Mouse (Mus musculus): ENCODE results near the gene Gpld1. TPM values are rescaled to one million over a fixed set of nuclear protein-coding genes. Genes with fewer than 3 reads are reported as not detected.

The Gpld1 gene
- total RNA-seq (2022) = 1 to 10 TPM; 1.7 to 2.7 (median 2.3) TPM

DNA sequence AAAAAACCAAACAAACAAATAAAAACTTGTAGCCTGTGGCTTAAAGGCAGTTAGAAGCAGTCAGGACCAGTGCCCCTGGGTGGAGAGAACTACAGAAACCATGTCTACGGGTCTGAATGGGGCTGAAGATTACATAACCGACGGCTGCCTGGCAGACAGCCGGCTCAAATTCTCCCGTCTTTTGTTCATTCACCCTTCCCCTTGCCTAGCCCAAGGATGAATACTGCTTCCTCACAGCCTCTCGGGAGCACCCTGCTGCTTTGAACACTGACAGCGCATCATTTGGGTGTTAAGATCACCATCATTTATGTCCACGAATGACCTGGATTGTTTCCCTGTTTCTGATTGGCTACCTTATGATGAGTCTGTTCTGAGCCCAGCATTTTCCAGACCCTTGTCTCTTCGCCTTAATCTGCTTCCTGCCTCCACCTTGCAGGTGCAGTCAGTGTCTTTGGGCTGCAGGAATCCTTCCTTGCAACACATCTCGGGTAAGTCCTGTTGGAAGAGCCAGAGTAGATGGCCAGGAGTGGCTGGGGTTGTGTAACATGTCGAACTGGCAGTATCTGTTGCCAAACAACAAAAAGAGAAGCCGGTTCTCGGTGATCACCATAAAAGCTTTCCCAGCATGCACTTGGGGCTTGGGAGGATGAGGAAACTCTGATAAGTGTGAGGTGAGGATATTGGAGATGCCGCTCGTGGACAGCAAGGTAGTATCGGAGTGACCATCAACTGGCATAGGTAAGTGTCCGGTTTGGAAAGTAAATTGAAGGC is at the start of gene Gpld1:
TSS of gene Gpld1 (plus strand) at position 641 of the 771 bp plus-strand sequence.
- DNase-seq (ENCODE audit: low spot score) = no peak

DNA sequence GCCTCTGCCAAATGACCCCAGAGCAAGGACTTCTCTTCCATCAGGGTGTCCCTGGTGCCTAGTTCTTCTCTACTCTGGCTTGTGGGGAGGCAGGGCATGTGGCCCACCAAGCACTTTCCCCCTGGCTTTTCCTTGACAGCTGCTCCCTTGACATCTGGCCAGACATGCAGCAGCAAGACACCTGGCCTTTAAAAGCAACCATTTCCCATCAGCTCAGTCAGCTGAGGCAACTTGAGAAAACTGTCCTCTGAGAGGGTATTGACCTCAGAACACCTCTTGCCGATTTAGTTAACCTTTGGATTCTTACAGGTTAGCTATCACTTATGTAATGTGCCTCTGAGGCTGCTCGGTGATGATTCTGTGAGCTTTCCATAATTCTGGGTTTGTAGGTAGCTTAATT is 49.1 kb upstream of the Gpld1 start:
- DNase-seq (ENCODE audit: low spot score) = no peak

DNA sequence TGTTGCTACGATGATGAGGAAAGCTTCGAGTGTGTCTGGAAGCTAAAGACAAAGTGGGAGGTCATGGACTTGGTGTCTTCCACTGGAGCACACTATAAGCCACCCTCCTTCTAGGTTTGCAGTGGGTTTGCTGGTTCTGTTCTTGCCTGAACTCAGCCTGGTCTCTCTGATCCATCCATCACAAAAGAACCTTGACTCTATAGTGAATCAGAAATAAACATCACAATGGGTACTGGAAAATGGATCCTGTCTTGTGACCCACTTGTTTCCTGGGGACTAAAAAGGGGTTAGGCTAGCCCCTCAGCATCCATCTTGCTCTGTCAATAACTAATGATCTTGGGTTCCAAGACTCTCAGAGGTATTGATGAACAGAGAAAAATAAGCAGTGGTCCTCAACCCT is 41.0 kb upstream of the Gpld1 start:
- DNase-seq (ENCODE audit: low spot score) = no peak

DNA sequence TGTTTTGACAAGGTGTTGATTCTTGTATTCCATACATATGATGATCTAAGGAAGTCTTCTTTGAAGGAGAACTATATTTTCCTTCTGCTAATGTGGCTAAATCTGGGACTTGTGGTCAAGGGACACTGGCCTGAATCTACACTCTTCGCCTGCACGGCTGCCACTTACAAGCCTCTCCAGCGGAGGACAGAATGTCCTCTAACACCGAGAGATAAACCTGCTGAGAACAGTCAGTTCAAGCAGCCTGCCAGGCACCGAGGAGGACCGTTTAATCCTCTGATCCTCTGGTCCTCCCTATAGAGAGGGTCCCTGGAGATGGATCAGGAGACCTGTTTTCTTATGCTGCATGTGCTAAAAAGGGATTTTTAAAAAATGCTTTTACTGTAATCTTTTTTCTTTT is 39.5 kb upstream of the Gpld1 start:
- DNase-seq (ENCODE audit: low spot score) = peak; percentile 54

DNA sequence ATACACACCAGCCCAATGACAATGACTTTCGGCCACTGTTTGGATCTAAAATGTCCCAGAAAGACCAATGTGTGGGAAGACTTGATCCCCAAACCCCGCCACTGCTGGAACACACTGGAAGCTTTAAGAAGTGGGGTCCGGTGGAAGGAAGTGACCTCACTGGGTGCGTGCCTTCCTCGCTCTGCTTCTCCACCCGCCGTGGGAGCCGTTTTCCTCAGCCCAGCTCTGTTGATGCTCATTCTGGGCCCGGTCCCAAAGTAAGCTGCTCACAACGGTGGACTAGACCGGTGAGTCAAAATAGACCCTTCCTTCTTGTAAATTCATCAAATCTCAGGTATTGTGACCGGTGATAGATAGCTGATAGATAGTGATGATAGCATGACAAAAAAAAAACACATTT is 37.5 kb upstream of the Gpld1 start:
- no peak for DNase-seq (ENCODE audit: low spot score)

DNA sequence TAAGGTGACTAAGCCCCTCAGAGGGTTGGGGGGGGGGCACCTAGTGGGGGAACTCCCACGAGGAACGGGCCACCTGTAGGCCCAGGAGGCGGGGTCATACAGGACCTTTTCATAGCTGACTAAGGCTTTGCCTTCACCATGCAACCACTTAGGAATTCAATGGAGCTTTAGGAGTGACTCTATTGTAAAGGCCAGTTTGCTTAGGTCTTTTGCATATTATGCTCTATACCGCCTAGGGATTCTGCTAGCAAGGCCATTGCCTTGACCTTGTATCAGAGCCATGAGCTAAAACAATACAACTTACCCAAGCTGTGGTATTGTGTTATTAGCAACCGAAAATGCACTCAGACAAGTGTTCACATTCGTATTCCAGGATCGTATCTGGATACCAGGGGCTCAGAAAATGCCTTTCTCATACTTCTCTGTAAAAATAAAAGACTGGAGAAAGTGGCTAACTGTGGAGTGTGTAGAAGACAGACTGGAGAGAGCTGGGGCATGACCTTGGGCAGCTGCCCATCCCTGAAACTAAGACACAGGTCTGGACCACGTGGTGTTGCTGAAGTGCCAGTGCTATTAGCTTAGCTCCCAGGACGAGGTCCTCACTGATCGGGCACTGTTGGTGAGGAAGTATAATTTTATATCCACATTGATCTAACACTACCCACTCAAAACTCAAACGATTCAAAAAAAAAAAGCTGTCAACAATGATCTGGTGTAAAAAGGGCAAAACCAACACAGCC is 36.0 kb upstream of the Gpld1 start:
- DNase-seq (ENCODE audit: low spot score) = no peak

DNA sequence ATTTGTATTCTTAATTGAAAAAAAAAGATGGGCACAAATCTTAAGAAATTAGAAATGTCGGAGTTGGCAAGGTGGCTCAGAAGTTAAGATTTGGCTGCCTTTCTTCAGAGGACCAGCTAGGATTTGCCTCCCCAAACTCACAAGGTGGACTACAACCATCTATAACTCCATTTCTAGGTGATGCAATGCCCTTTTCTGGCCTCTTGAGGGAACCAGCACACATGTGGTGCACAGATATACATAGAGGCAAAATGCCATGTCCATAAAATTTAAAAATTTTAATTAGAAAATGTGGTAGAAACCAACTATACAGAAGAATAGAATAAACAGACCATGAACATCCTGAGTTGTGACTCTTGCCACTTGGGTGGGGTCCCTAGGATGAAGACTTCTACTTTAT is 33.8 kb upstream of the Gpld1 start:
- no peak for DNase-seq (ENCODE audit: low spot score)

DNA sequence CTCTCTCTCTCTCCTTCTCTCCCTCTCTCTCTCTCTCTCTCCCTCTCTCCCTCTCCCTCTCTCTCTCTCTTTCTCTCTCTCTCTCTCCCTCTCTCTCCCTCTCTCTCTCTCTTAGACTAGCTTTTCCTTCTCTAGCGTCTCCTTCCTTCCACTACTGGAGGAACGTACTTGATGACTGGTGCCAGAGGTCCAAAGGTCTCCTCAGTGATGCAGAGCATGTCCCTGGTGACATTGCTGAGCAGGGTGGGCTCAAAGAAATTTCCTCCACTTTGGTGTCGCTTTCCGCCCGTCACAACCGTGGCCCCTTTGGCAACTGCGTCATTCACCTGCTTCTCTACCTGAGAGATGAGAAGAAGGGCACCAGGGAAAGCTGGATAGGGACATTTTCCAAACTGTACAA is 29.4 kb upstream of the Gpld1 start:
- DNase-seq (ENCODE audit: low spot score) = no peak

DNA sequence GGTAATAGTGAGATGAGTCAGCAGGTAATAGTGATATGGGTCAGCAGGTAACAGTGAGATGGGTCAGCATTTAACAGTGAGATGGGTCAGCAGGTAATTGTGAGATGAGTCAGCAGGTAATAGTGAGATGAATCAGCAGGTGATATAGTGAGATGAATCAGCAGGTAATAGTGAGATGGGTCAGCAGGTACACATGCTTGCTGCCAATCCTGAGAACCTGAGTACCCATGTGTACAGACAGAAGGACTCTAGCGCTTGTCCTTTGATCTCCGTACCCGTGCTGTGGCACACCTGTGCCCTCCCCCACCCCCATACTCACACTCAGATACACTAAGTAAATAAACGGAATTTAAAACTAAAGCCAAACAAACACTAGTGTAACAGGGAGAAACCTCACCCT is 28.0 kb upstream of the Gpld1 start:
- DNase-seq (ENCODE audit: low spot score) = no peak

DNA sequence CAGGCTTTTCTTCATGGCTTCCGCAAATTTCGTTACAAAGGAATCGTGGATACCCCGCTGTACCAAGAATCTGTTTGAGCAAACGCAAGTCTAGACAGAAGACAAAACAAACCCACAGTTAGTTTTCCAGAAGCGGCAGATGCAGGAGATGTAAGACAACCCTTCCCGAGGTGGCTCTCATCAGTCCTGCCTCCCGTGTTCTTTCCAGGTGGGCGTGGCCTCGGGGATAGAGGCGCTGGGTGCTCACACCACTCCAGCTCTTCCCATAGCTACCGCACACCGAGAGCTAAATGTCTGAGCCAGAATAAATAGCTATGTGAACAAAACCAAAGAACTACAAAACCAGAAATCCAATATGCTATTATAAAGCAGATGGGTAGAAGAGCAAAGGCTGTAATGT is 27.1 kb upstream of the Gpld1 start:
- DNase-seq (ENCODE audit: low spot score) = no peak

DNA sequence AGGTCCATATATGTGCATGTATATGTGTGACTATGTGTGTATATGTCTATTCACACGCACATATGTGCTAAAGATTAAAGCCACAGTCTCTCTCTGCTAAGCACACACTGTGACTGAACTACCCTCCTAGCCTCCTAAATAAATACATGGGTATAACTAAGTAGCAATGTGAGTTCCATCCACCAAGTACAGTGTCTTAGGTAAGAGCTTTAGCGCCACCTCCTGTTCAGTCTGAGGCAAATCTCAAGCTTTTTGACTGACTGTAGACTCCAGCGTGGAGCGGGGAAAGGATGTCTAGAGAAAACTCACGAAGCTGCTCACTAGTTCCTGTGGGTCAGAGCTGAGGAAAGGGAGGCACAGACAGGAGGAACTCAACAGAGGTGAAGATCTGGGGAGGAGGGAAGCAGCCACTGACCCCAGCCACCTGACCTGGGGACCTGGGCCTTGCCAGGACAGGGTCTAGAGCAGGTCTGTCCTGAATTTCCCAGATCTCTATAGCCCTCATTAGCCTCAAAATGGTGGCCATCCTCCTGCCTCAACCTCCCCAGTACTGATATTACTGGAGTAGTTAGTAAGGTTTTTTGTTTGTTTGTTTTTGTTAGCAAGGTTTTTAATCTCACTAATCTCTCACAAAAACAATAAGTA is 22.5 kb upstream of the Gpld1 start:
- peak; percentile 33 for DNase-seq (ENCODE audit: low spot score)

DNA sequence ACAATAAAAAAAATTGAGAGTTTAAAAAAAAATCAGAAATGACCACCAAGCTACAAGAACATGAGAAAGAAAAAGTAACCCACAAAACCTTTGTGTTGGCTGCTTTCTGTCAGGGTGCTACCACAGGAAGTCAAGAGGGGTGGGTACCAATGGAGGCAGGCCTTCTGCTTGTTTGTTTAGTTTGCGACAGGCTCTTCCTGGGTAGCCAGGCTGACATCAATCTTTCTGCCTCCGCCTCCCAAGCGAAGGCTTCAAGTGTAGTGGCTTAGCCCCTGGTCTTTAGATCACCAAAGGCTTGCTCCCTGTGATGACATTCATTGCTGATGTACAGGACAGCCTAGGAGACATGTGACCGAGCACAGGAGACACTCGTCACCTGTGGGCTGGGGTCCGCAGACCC is 21.7 kb upstream of the Gpld1 start:
- no peak for DNase-seq (ENCODE audit: low spot score)

DNA sequence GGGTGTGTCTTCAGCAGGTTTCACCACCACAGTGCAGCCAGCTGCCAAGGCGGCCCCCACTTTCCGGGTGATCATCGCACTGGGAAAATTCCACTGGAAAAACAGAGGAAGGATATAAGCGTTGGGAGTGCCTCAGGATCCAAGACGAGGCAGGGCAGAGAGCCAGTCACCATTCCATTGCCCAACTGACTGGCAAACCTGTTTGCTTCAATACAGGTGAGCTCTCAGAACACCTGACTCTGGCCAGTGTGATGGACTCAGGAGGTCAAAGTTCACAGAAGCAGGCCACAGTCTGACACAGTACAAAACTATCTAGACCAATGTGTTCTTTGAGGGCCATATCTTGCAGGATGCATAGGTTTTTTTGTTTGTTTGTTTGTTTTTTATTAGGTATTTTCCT is 19.0 kb upstream of the Gpld1 start:
- no peak for DNase-seq (ENCODE audit: low spot score)

DNA sequence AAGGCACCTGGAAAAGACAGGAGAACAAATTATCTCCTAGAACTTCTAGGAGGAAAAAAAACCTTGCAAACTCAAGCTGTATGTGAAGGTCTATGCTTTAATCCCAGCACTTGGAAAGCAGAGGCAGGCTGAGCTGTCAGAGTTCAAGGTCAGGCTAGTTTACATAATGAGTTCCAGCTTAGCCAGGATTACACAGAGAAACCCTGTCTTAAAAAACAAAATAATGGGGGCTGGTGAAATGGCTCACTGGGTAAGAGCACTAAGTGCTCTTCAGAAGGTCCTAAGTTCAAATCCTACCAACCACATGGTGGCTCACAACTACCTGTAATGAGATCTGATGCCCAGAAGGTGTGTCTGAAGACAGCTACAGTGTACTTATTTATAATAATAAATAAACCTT is 12.4 kb upstream of the Gpld1 start:
- no peak for DNase-seq (ENCODE audit: low spot score)

DNA sequence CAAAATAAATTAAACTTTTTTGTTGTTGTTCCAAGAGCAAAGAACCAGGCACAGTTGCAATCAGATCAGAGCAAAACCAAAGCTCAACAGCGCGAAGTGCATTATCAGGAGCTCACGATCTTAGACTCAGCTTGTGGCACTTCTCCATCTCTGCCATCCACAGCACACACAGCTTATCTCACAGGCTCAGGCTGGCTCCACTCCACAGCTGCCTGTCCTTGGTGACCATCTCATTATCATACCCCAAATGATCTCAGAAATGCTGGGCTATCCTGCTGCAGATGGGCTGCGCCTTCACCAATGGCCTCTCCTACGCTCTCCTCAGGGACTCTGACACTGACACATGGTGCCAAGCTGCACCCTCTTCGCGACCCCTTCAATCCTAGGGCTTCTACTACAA is 9.8 kb upstream of the Gpld1 start:
- DNase-seq (ENCODE audit: low spot score) = no peak

DNA sequence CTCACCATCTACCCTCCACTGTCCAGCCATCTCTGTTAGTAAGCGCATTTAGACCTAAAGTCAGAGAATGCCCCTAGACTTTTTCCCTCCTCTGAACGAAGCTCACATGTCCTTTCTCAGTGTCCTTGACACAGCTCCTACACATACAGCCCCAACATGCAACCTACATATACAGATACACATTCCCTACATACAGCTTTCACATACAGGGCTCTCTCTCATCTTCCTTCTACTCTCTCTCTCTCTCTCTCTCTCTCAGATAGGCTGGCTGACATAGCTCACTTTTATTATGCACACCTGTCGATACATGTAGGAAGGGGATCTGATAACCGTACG is 6.2 kb upstream of the Gpld1 start:
- DNase-seq (ENCODE audit: low spot score) = no peak

DNA sequence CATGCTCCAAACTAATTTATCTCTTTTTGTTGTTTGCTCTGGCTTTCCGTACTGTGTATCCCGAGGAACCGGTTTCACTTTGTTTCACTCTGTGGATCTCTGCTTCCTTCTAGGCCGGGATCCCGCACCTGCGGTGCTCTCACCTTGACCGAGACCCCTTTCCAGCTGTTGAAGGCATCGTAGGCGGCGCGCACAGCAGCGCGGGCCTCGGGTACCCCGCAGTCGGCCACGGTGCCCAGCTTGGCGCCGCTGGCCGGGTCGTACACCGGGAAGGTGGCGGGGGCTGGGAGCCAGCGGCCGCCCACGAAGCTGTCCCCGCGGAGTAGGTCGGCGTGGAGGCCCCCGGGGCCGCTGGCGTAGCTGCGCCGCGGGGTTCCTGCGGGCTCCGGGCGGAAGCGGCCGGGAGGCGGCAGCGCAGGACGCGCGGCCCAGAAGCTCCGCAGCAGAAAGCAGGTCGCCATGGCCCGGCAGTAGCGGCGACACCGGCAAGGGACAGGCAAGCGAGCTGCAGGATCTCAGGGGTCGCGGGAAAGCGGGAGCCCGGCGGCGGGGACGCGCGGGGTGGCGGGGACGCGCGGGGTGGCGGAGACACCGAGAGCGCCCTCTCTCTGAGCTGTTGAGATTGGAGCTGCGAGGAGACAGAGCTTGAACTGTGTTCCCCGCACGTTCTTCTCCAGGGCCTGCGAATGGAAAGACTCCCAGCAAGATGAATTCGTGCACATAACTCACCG is 5.7 kb upstream of the Gpld1 start, which contains the start of gene Aldh5a1:
TSS of gene Aldh5a1 (minus strand) at position 554 of the 731 bp plus-strand sequence.
- DNase-seq (ENCODE audit: low spot score) = peak; percentile 71

DNA sequence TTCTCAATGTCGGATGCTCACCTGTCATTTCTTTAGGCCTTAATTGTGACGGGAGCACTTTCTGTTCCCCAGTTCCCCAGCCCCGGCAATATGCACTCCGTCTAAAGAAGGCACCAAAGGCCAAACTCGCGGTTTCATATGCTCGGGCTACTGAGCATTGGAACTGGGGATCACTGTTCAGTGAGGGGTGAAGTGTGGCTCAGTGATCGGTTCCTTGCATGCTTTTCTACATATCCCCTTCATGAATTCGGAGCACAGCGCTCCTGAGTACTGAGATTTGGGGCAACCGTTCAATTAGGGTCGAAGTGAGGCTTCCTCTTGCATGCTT is 5.1 kb upstream of the Gpld1 start:
- DNase-seq (ENCODE audit: low spot score) = no peak

DNA sequence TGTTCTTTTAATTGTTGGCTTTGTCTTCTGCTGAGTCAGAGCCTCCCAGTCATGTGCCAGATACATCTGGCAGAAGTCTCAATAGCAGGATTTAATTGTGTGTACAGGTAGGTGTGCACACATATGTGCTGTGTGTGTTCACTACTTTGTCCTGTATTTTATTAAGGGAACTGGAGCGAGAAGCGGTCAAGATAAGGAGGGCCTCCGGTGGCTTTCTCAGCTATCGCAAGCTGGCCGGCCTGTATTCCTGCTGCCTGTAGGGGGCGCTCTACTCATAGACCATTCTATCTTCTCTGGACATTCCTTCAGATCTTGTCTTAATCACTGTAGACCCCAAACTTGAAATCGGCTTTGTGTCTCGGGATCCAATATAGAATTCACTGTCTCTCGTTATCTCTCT is 4.3 kb upstream of the Gpld1 start:
- DNase-seq (ENCODE audit: low spot score) = peak; percentile 76

DNA sequence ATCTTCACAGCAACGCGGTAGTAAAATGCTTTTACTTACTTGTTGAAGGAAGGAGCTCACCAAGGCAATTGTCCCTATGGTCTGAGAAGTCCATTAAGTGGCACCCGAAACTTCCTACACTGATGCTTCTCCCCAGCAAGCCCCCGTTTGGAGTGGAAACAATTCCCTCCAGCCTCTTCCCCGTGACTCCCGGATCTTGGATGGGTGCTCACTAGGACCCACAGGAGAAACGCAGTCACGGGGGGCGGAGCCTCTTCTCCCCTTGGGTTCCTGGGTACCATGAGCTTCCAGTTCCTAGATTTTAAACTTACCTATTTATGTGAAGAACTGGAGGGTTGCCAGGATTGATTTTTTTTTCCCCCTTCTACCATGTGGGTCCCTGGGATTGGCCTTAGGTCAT is 3.5 kb upstream of the Gpld1 start:
- DNase-seq (ENCODE audit: low spot score) = no peak

DNA sequence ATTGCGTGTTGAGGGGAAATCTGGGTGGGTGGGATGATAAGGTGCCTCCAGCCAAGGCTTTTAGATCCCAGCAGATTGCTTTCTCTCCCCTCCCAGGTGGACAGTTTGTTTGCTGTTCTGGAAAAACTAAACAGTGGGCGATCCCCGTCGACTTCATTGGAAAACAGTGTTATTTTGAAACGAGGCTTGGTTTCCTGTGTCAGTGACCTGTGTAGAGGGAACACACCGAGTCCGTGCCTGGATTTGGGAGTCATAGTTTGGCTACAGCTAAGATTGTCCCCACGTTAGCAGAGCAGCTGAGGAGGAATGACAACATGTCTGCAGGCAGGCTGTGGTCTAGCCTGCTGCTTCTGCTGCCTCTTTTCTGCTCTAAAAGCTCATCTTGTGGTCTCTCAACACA is 351 bp downstream of the Gpld1 start:
- DNase-seq (ENCODE audit: low spot score) = no peak

DNA sequence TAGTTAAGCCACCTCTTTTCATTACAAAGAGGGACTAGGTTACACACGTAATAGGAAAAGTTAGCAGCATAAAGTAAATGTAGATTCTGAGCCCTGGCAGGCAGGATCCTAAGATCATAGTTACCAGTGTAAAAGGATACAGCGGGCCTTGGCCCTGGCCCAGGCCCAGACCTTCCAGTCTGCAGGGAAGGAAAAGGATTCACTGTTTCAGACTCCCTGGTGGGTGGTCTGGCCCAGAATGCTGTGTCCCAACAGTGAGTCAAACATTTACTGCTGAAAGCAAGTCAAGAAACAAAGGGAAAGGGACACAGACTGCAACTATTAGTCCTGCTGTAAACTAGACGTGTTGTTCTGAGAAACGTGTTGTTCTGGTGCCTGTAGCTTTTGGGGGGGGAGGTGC is 2.6 kb downstream of the Gpld1 start:
- DNase-seq (ENCODE audit: low spot score) = no peak

All from heart, adult 8-10 months (tissue).